Mouse (Mus musculus) liver, adult (tissue): ENCODE measurements at regions not wholly inside any gene's neighbourhood (a gene's known extent, or its start where the extent isn't known, plus 50 kb on each side); places are given as distances from the start of the nearest gene placed in this dataset.

Experiments used
- GATA4 ChIP-seq: IDR thresholded peaks from 2 replicates; pipeline ENCODE4 v1.6.1; 2014; ENCODE audit warnings: mild to moderate bottlenecking, low read length; ENCODE audit not compliant: insufficient replicate concordance

DNA sequence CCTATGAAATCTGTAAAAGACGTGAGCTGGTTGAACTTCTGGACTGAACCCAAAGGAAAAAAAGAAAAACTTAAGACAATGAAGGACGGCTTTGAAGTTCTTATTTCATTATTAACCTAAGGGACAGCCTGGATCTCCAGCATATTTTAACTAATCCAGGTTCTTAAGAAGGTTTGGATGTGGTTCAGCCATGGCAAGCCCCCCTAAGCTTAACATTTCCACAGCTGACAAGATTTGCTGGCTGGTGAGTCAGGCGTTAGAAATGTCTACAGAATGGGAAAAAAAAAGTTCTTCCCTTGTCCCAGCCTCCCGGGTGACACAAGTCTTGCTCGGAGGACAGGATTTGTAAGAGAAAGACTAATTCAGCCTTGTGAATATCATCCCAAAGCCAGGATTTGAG, 132.9 kb upstream of the Fat1 start:
- TF ChIP-seq GATA4 = no peak

DNA sequence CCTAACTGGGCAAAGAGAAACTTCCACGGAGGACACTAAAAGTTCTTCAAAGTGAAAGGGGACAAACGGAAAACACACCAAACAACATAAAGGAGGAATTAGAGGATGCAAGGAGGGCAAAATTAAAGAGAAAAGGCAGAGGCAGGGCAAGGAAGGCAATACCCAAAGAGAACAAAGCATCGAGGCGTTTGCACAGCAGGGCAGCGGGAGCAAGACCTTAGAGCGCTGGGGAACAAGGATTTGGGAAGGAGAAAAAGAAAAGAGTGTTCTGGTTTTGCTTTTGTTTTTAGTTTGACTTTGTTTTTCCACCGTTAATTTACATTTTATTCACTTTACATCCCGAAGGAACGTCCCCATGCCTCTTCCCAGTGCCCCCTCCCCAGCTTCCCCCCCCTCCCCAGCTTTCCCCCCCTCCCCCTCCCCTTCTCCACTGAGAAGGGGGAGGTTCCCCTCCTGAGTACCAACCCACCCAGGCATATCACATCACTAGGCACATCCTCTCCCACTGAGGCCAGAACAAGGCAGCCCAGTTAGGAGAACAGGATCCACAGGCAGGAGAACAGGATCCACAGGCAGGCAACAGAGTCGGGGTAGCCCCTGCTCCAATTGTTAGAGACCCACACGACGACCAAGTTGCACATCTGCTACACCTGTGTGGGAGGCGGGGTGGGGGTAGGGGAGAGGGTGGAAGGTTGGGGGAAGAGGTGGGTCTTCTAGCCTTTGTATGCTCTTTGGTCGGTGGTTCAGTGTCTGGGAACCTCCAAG, 130.7 kb upstream of the Fat1 start:
- no peak for TF ChIP-seq GATA4

DNA sequence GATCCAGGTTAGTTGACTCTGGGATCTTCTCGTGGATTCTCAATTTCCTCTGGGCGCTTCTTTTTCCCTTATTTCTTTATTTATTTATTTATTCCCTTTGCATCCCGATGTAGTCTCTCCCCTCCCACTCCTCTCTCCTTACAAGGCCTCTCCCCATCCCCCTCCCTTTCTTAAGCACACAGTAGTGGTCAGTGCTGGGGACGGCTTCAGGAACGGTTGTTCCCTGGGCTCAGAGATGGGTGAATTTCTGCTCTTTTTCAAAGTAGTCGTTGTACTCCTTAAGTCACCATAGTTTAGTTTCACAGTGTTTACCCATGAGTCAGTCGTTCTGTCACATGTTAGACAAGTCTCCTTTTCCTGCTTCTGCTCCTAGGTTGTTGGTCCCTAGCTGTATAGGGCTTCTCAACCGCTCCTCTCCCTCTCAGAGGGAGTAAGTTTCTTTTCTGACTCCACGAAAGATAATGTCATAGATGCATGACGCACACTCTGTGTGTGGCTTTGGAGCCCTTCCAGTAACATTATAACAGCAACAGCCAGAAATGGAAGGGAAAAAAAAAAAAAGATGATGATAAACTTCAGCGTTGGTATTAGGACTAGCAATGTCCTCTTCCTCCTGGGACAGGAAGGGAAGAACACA, 129.9 kb upstream of the Fat1 start:
- no peak for TF ChIP-seq GATA4

DNA sequence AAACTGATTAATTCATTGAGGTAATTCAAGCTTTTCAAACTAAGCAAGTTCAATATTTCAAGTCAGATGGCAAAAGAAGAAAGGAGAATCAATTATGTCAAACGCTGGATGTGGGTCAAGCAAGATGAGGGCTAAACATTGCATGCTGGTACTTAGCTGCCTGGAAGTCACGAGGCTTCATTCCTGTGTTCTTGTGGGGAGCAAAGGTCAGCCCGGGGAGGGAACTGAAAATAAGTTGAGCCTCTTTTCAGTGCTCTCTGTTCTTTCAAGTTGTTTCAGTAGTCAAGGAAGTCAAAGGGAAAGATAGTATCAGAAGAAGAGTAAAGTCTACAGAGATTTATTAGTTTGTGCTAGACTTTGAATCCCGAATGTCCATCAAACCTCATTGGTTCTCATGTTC, 122.9 kb upstream of the Fat1 start:
- TF ChIP-seq GATA4 = no peak

DNA sequence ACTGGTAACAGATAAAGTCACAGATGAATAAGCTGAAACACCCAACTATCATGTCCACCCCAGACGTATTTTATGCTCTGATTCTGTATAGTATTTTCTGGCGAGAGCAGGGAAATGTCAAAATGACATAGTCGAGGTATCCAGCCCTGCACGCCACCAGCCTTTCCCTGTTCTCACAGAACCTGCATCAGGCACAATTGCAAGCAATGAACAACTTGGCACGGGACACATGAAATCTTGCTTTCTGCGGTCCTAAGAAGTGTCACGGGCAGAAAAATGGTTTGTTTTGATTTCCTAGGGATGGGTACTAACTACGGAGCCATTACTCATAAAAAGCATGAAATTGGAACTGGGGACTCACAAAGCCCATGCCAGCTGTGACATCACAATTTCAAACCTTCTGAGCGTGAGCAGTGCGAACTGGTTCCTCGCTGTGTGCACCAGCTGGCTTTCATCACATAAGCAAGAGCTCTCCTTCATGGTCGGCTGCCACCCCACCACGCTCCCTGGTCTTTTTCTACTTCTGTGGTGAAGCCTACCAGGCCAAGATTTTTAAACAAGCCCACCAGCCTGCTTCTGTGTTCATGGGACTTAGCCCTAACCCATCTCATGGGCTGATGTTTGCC, 117.6 kb upstream of the Fat1 start:
- TF ChIP-seq GATA4 = no peak

DNA sequence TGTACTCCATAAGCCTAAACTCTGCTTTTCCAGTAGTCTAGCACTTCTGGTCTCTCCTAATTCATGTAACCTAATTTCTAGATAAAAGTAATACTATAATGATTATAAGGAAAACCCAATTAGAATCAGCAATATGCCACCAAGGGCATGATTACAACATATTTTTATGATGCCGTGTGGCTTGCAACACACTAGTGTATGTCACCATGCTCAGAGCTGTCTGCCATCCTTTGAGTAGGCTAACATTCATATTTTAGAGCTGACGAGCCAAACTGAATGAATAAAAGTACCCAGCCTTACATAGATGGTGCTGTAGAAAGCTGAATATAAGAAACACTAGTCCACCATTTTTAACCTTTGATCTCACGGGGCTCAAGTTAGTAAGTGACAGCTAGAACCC, 116.0 kb upstream of the Fat1 start:
- TF ChIP-seq GATA4 = no peak

DNA sequence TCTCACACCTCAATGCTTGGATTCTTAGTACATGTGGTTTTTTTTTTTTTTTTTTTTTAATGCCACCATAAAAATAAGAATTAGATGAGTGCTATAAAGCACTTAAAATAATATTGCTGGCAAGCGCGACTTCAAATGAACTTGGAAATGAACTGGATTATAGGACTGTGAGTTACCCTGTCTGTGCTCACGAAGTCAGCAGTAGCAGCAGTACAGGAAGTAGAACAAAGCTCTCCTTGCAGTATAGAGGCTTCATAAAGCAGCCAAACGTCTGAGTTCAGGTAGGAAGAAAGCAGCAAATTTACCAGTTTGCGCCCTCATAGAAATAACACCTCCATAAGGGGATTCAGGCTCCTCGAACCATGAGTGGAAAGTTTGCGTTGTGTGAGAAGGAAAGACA, 115.6 kb upstream of the Fat1 start:
- no peak for TF ChIP-seq GATA4

DNA sequence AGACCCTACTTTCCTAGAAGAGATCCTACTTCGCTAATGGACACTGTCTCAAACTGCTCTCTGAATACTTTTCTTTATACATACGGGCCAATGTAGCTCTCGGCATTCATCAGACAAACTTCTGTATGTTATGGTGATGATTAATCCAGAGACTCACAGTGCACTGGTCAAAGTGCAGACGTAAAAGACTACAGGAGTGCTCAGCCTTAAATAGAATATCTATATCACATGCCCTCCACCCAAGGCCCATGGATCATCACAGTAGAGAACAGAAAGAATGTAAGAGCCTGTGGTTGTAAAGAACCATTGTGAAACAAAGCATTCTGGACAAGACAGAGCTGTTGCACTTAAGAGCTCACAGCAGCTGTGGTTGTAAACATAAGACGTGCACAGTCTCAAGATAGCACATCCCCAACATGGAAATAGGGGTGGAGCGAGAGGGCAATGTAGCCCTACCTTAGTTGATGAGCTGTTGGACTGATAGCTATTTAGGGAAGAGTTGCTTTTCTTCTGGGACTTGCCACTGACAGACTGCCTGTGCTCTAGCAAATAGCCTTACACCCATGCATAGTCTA, 110.0 kb upstream of the Fat1 start:
- no peak for TF ChIP-seq GATA4

DNA sequence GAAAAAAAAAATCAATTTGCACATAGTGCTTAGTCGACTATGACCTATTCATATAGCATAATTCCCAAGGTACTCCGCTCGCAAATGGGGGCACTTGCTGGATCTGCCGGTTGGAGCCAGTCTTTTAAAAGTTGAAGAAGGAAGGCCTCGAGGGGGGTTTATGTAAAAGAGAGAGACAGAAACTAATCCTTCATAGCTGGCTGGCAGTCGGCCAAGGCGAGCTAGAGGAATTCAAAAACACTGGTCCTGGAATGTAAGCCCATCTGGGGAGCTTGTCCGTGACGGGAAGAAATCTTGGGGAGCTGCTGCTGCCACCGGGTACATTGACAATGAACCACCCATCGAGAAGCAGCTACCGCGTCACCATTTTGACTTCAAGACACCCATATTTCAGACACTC, 108.3 kb upstream of the Fat1 start:
- no peak for TF ChIP-seq GATA4

DNA sequence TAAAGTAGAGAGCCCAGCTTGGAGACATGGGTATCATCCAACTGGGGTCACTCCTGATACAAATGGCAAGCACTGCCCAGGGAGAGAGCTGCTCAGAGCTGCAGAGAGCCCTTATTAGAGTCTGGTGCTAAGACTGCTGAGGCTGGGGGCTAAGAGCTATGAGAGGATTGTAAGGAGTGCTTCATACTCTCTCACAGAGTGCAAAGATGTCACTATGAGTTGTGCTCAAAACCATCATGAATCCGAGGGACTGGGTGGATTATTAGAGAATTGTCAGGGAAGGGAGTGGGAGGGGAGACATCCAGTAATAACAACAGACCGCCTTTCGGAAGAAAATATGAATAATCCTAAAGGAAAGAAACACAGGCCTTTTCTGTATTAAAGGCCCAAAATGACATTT, 107.2 kb upstream of the Fat1 start:
- no peak for TF ChIP-seq GATA4

DNA sequence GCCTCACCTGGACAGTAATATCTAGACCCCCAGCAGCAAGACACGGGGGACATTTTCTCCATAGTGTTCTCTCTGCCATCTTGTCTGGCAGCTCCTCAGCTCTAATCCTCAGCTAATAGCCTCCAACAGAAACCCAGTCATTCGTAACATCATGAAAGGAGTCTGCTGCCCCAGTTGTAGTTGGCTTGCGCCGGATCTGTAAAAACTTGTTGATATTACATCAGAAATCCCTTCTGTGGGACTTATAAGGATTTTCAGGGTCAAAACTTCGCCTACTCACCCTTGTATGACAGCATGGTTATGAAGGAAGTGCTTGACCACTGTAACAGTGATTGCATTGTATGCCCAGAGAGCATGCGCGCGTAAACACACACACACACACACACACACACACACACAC, 96.8 kb upstream of the Fat1 start:
- TF ChIP-seq GATA4 = no peak

DNA sequence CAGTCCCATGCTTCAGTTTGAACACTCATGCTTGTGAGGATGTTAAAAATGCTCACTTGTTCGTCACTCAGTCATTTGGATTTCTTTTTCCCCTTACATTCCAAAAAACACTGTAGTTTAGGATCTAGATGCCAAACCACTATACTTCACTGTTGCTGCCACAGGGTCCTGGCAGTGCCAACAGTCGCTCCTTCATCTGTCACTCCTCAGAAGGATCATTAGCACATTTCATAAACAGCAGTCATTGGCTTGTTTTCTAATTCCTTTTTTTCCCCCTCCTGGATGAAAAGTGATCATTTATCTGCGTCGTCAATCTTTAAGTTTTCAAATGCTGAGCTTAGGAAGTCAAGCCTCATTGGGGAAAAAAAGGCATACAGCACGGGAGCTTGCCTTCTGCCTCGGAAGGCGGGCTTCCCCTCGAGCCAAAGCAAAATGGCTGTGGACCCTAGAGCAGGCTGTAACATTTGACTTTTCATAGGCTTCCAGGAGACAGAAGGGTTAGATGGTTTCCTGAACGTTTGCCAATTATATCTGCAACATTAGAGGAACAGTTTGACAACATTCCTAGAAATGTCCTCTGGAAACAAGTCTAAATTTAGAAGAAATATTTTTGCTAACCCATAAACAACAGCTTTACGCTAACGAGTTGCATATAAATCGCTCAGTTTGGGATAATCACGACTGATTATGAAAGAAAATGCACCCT, 95.6 kb upstream of the Fat1 start:
- TF ChIP-seq GATA4 = no peak

DNA sequence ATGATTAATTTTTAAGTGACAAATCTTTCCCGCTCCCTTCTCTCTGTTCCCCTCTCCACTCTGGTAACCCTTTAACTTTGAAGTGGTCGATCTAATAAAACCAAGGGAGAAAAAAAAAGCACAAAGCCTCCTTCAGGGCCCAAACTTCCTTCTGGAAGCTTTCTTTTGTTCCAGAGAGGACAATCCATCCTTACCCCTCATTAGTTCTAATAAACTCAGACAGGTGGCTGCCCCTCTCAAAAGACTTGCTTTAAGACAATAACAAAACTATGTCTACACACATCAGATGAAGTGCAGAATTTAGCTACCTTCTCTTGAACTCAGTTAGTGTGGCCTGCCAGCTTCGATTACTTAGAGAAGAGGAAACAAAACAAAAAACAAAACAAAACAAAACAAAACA, 94.6 kb upstream of the Fat1 start:
- no peak for TF ChIP-seq GATA4

DNA sequence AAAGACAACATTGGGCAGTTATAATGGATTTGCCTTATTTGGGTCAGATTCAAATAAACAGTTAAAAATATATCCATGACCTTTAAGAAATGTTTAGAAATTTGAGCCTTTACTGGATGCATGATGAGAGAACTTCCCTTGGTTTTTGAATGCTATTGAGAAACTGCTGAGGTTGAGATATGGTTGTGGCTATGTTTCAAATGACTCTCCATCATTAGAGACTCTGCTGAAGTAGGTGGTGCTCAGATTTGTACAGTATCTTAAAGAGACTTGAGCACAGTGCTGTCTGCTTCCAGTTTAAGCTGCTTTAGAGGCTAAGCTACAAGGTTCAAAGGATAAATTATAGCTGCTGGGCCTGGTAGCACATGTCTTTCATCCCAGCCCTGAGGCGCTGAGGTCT, 90.9 kb upstream of the Fat1 start:
- TF ChIP-seq GATA4 = no peak

DNA sequence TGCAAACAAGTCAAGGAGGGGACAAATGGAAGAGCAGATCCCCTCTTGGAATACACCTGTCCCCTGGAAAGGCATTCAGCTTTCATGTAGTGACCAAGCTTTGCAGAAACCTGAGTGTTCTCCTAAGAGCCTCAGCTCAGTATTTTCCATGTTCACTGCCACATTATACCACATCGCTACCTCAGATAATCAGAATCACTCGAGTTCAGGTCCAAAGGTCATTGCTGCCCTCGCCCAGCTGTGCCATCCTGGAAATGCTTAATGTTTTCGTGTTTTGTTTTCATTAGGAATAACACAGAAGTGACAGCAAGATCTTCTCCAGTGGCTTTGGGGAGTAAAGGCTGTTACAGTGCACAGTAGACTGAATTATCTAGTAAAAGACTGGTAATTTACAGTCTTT, 83.0 kb upstream of the Fat1 start:
- no peak for TF ChIP-seq GATA4

DNA sequence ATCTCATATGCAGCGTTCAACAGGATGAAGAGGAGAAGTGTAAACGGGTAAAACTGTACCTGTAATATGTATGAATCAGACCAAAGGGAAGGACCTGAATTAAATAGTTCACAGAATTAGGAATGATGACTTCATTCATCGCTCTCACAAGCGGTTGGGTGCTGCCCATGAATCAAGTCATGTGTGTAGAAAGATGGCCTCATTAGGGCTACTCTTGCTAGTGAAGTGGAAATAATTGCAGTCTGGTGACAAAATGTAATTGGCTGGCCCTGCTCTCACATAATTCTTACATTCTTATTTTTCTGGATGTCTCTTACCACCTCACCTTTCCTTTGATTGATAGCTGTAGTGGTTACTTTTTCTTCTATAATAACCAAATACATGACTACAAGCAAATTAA, 80.1 kb upstream of the Fat1 start:
- TF ChIP-seq GATA4 = no peak
